Mouse (Mus musculus): Measurements from ENCODE around the gene Phb2. TPM values are rescaled to one million over a fixed set of nuclear protein-coding genes. Genes with fewer than 3 reads are reported as not detected.
"Not testable (repeated sequence)": the region's sequence is repeated elsewhere in the genome, so short reads cannot be mapped to it uniquely, and the experiment has no call there.

The Phb2 gene
- total RNA-seq (2015), result 99.5 and 115 TPM in 2 replicates
- 152 and 160 TPM in 2 replicates for total RNA-seq (2017)

- peak; percentile 95 for ATAC-seq (ENCODE audit: poor library complexity, severe bottlenecking)
Measured at GRCm38 (mm10) chr6:124711824-124712782, at the start of gene Phb2, which contains the start of gene Emg1. Gene Phb2, plus strand, starts transcription at chr6:124712336. Gene Emg1, minus strand, starts transcription at chr6:124712178.

- peak; percentile 94 for ATAC-seq (ENCODE audit: poor library complexity, severe bottlenecking)
Measured at GRCm38 (mm10) chr6:124662477-124663423, 49.4 kb upstream of the Phb2 start, which contains the start of gene Lpcat3. Gene Lpcat3, plus strand, starts transcription at chr6:124663027.

DNA sequence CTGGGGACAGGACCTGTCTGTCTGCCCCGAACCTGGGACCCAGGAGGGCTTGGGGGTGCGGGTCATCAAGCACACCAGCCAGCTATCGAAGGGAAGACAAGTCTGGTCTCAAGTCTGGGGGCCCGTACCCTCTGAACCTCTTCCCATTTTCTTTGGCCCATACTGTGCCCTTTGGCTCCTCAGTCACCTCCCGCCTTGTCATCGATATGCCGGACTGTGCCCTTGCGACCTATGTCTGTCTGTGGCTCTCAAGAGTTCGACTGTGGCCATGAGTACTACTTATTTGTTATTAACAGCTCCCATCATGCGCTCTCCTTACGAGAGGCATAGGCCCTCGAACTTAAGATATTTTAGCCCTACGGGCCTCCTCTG, 48.7 kb upstream of the Phb2 start:
- no peak for ATAC-seq (ENCODE audit: poor library complexity, severe bottlenecking)

DNA sequence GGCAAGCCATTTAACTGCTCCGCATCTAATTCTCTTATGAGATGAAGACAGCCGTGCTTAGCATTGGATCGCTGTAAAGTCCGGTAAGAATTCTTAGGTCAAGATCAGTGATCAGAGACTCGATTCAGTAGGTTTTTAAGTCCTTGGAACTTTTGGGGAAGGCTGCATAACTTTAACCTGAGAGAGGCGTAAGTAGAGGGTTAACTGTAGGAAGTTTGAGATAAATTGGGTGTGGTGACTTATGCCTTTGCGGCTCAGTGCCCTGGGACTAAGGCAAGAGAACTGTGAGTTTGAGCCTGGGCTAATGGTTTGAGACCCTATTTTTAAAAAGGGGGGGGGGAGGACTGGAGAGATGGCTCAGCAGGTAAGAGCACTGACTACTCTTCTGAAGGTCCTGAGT, 47.9 kb upstream of the Phb2 start:
- no peak for ATAC-seq (ENCODE audit: poor library complexity, severe bottlenecking)

DNA sequence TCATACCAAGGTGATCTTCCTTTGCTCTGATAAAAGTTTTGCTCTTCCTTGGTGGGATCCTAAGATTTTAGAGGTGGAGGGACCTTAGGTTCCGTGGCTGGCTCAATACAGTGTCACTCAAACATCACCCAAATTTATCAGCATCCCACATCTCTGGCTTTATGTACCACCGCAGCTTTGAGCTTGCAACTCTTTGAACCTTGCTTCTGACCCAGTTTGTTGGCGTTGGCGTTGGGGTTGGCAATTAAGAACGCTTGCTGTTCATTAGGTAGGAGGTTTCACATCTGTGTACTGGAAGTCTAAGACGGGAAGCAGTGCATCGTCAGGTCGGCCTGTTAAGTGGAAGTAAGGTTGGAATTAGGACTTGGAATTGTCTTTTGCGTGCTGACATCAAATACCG, 47.1 kb upstream of the Phb2 start:
- no peak for ATAC-seq (ENCODE audit: poor library complexity, severe bottlenecking)

GRCm38 (mm10) chr6:124669234-124669859, 42.8 kb upstream of the Phb2 start:
- peak; percentile 31; the same call in 1 of the 2 replicates for ATAC-seq (ENCODE audit: poor library complexity, severe bottlenecking)

GRCm38 (mm10) chr6:124670281-124670900, 41.7 kb upstream of the Phb2 start:
- ATAC-seq (ENCODE audit: poor library complexity, severe bottlenecking), result no peak

- peak; percentile 51 for ATAC-seq (ENCODE audit: poor library complexity, severe bottlenecking)
Measured at GRCm38 (mm10) chr6:124672100-124672499, 40.0 kb upstream of the Phb2 start.

- ATAC-seq (ENCODE audit: poor library complexity, severe bottlenecking), result no peak
Measured at GRCm38 (mm10) chr6:124673619-124674018, 38.5 kb upstream of the Phb2 start.

DNA sequence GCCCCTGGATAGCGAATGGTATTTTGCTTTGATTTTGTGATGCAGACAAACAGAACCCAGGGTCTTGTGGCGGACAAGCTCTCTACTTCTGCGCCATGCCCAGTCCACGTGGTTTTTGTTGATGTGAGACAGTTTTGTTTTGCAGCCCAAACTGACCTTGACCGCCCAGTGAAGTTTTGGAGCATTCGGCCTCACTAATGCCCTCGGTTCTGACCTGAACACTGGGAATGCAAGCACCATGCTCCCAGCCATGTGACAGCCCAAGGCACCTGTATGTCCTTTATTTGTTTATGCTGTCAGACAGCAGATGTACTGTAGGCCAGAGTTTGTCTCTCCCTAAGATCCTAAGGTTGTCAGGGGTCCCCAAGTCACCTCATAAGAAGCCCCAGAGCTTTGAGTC, 37.5 kb upstream of the Phb2 start:
- no peak for ATAC-seq (ENCODE audit: poor library complexity, severe bottlenecking)

DNA sequence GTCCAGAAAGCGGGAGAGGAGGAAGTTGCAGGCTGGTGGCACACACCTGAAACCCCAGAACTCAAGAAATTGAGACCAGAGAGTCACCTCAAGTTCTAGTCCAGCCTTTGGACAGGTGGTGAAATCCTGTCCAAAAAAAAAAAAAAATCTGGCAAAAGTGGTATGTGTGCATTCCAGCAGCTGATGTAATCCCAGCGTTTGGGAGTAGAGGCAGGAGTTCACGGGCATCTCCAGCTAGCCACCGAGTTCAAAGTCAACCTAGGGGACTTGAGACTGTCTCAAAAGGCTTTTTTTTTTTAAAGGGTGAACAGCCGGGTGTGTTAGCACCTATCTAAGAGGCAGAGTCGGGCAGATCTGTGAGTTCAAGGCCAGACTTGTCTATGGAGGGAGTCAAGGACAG, 36.0 kb upstream of the Phb2 start:
- no peak for ATAC-seq (ENCODE audit: poor library complexity, severe bottlenecking)

DNA sequence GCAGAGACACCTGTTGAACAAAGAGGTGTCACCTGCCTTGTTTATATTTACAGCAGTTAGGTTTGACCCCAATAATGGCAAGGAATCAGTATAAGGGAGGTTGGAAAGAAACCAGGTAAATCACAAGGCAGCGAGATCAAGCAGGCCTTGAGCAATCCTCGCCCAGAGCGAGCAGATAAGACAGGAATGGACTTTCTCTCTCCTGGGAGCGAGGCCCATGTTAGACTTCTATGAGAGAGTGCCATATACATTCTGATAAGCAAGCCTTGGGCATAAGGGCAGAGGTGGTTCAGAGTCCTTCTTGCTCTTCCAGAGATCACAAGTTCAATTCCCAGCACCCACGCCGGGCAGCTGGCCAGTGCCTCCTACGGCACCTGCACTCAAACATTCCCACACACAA, 33.4 kb upstream of the Phb2 start:
- no peak for ATAC-seq (ENCODE audit: poor library complexity, severe bottlenecking)

DNA sequence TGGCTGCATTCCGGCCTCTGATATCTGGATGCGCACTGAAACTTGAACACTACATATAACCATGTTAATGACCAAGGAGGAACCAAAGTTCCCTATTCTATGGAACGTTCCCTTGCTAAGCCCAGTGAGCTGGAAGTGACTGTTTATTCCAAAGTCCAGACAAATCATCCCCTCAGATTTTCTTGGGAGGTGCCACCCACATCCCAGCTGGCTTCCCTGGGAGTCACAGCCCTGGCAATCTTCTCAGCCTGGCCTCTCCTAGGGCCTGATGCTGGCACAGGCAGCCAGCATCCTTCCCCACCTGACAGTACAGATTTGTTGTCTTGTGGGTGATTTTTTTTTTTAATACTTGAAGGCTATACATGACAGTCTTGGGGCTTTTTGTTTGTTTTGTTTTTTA, 32.6 kb upstream of the Phb2 start:
- ATAC-seq (ENCODE audit: poor library complexity, severe bottlenecking), result no peak

DNA sequence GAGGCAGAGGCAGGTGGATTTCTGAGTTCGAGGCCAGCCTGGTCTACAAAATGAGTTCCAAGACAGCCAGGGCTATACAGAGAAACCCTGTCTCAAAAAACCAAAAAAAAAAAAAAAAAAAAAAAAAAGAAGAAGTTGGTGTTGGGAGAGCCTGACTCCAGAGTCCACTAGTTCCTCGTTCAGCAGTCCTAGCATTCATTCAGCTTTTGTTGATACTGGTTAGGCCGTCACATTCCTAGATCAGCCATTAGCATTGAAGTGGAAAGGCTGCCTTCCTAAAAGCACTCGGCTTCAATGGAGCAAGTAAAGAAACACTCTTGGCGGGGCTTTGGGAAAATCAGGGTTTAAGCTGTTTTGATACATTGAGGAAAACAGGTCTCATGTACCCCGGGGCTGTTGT, 29.8 kb upstream of the Phb2 start:
- peak; percentile 76 for ATAC-seq (ENCODE audit: poor library complexity, severe bottlenecking)

DNA sequence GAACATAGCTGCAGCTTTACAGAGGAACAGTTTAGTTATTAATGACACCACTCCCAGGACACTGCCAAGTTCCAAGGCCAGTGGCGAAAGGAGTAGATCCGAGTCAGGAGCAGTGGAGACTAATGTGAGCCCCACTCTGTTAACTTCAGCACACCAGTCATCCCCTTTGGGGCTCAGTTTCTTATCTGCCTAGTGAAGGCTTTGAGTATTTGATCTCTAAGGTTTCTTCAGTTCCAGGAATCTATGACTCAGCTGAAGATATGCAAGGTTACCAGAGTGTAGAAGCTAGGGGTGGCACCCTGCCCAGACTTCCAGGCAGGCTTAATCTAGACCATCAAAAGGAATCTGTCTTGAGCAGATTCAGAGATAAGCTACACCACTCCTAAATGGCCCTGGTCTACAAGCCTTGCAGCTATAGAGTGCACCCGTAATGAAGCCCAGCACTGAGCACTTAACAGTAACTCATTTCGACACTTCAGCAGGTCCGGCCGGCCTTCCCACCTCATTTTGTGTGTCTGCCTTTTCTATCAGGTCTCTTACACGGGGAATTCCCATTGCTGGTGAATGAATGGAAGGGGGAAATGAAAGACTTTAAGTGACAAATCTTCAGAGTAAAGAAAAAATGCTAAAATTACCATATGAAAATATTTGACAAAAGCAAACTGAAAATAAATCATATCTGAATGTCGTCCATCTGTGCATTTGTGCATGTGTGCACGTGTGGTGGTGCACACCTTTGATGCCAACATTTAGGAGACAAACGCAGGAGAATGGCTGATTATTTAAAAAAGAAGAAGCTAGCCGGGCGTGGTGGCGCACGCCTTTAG, 28.3 kb upstream of the Phb2 start:
- ATAC-seq (ENCODE audit: poor library complexity, severe bottlenecking), result no peak

DNA sequence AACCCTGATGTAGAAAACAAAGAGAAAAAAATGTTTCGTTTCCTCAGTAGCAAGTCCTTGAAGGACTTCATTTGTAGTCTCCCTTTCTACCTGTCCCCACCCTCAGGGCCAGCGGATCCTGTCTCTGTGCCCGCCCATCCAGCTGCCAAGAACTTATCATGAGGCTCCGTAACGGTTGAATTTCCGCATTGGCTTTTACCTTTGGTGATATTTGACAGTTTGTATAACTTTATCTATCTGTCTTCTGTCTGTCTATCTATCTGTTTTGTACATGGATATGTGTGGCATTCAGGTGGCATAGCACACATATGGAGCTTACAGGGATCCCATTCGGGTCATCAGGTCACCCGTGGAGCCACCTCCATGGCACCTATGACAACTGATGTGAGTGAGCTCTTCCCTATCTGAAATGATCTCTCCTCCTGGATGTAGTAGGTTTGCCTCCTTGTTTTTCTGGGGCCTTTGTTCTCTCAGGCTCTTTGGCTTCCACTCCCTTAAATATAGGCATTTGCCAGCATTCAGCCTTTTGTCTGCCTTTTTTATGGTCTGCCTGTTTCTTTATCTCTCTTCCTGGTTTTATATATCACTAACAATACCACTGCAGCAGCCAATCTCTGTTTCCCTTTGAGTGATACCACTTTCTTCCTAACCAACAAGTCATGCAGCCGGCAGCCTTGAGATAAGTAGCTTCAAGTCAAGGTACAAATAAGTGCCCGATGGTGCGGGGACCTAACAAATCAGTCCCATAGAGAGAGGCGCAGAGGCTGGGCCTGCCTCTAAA, 26.3 kb upstream of the Phb2 start:
- ATAC-seq (ENCODE audit: poor library complexity, severe bottlenecking), result no peak

DNA sequence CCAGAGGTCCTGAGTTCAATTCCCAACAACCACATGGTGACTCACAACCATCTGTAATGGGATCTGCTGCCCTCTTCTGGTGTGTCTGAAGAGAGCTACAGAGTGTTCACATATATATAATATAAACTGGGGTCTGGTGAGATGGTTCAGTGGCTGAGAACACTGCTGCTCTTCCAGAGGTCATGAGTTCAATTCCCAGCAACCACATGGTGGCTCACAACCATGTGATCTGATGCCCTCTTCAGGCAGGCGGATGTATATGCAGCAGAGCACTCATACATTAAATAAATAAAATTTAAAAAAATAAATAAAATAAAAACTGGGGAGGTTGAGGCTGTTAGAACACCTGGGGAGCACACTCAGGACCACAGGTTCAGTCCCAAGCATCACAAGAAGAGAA, 25.5 kb upstream of the Phb2 start:
- not testable (repeated sequence) for ATAC-seq (ENCODE audit: poor library complexity, severe bottlenecking)

DNA sequence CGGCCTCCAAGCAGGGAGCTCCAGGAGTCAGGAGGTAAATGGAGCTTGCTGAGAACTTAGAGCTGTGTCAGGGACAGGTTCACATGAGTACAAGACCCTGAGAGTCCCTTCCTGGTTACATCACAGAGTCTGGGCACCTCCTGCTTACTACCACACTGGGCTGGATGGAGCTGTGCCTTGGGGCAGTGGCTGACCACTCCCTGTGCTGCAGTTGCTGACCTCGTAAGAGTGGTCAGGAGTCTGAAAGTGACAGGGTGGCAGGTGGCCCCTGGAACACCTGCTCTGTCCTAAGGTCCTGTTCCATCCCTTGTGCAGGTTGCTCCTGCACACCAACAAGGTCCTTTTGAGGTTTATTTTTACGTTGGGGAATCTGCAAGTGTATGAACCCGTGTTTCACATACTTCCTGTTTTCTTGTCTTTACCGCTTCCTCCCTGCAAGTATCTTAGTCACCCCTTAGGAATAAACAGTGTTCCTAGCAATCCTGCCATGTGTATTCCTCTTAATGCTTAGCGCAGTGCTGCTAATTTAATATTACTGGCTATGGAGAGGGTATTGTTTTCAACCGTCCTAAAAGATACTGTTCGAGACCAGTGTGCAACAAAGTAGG, 23.9 kb upstream of the Phb2 start:
- ATAC-seq (ENCODE audit: poor library complexity, severe bottlenecking), result peak; percentile 83

Measured in megakaryocyte, adult 5-6 weeks (primary cell).